Mouse (Mus musculus) urinary bladder, postnatal 14 days (tissue): ENCODE results near the gene Sdsl.
"Not testable (repeated sequence)": the region's sequence is repeated elsewhere in the genome, so short reads cannot be mapped to it uniquely, and the experiment has no call there.

ENCODE experiments used
- DNase-seq: peaks from one replicate; pipeline ENCODE4 v3.0.0; 2021; ENCODE audit warnings: low spot score

Sdsl gene

DNA sequence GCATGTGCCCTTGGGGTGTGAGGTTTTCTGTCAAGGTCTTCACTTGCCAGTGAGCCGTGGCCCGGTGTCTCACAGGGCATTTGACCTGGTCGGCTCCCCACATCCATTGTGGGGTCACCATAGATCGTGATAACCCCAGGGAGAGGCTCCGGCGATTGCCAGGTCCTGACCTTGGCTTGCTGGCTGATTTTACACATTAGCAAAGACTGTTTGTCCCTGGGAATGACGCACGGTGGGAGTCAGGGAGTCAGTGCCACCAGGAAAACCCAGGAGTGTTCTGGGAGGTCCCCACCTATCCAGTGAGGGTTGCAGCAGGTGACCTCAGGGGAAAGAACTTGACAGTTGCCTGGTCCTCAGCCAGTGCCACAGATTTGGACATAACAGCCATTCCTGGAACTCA, at the start of gene Sdsl:
Gene Sdsl, minus strand, starts transcription at position 41 of the 400 bp plus-strand sequence.
- no peak for DNase-seq

DNA sequence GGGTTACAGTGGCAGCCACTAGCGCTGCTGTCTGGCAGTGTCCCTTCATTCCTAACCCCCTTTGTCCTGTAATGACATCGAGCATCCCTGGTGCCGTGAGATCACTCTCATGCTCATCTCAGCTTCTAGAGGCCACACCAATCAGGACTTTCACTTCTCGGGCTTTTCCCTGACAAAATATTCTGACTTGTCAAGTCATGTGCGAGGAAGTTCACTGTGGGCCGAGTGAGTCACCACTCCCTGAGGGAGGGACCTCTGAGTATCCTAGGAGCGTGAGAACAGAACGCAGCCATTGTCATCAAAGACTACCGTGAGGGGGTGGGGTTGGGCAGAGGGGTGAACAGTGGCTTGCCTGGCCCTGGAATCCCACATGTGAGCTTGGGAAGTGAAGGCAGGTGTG, 44.9 kb upstream of the Sdsl start:
- peak; percentile 75 for DNase-seq

DNA sequence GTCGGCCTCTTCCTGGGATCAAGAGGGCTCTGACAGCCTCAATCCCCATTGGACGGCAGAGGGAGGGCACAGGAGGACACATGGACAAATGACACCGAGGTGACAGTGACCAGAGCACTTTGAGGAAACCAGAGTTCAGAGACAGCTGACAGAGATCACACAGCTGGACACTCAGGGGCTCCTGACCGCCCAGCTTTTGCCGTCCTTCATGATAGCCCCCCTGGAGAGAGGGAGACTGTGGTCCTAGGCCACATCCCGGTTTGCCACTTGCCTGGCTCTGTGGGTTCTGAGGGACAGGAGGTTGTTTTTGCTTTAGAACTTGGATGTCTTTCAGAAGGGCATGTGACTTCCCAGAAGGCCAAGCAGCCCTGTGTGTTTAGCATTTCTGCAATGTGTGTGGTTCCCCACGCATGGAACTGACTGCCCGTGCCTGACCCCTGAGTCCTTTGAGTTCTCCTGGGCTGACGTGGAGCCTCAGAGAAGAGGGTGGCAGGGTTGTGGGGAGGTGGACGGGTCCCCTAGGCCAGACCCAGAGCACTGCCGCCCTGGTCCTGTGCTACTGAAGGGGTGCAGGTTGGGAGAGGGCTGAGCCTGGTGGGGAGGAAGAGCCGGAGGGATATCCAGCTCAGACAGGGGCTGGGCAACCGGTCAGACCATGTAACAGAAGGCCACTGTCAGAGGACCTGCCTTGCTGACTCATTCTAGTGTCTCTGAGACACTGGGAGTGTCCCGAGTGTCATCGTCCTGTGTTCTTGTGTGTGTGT, 43.8 kb upstream of the Sdsl start:
- DNase-seq, result peak; percentile 37

DNA sequence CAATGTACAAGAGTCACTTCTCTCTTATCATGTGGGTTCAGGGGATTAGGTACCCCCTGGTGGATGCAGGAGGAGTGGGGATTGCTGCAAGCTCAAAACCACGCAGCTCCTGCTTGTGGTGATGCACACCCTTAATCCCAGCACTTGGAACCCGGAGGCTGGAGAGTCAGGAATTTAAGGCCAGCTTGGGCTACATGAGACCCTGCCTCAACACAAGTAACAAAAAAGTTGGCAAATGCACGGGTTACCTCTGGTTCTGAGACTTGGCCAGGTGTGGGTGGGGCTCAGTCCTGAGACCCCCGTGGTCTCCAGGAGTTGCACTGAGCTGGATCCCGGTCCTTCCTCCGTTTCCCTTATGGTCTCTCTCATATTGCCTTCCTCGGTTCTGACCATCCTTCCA, 42.8 kb upstream of the Sdsl start:
- DNase-seq, result no peak

DNA sequence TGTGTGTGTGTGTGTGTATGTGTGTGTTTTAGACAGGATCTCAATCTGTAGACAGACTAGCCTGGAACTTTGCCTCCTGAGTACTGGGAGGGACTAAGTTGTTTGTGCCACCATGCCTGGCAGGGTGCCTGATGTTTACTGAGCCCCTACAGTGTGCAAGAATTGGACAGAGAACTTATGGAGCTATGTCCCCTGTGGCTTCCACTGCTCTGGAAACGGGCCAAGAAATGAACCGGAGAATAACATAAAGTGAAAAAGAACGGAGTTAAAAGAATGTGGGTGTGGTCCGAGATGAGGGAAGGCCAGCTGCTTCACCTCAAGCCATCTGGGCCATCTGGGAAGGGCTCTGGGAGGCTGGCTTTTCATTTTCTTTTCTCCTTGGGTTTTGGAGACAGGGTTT, 42.1 kb upstream of the Sdsl start:
- peak; percentile 72 for DNase-seq

DNA sequence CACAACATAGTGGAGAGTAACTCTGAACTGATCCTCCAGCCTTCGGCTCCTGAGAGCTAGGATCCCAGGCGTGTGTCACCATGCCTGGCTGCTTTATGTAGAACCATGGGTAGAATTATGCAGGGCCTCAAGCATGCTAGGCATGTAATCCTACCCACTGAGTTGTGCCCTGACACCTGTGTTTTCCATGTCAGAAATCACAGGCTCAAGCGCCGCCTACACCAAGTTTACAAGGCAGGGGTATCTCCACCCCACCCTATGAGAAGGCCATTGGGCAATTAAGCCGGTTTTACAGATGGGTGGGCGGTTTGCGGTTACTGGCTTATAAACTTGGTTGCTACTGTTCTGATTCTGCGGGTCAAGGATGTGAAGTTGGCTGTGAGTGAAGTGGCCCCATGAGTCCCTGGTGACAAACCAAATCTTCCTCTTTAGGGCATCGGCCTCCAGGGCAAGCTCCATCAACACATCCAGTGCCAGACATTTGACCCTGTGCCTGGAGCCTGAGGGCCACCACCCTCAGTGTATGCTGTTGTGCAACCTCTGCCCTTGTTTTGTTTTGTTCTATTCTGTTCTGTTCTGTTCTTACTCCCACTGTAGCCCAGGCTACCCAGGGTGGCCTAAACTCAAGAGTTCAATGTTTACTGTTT, 41.5 kb upstream of the Sdsl start:
- DNase-seq, result no peak

DNA sequence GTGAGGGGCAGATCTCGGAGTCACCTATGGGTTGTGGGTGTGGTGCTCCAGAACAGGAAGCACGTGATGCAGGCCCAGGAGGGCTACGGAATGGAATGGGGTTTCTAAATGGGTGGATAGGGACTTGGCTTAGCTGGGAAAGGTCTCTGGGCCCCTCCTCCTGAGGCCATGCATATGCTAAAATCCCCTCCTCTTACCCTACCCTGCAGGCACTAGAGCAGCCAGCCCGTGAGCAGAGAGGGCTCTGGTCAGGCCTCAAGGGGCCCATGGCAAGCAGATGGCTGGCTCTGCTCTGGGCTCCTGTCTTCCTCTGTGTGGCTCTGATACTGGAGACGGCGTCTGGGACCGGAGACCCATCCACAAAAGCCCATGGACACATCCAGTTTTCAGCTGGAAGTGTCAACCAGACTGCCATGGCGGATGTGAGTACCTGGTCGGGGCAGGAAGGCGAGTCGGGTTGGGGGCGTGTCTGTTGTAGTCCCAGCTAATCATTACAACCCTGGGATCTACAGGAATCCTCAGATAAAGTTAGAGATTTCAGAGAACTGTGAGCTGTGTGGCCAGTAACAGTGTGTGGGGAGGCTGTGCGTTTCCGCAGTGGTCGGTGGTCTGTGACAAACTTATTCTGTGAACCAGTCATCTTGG, 40.4 kb upstream of the Sdsl start:
- DNase-seq, result no peak

DNA sequence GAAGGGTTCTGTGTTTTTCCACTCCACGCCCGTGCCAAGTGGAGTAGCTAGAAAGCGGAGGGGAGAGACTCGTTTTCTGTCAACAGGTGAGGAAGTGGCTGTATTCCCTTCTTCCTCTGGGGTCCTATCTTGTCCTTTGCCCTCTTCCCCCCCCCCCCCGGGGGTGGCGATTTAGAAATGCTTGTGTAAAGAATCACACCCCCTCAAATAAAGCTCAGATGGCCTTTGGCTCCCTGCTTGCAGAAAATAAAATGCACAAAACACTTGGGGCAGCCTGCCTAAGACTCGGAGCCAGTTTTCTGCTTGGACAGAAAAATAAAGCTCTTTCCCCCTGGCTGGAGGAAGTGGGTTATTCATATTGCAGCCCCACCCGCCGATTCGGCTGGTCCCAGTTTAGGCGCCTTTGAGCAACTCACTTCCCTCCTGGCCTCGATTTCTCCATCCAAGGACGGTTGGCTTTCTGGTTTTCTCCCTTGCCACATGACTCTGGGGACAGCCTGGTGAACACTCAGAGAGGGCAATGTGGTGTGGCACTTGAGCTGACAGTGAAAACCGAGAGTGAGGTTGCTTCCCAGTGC, 39.1 kb upstream of the Sdsl start:
- peak; percentile 48 for DNase-seq

DNA sequence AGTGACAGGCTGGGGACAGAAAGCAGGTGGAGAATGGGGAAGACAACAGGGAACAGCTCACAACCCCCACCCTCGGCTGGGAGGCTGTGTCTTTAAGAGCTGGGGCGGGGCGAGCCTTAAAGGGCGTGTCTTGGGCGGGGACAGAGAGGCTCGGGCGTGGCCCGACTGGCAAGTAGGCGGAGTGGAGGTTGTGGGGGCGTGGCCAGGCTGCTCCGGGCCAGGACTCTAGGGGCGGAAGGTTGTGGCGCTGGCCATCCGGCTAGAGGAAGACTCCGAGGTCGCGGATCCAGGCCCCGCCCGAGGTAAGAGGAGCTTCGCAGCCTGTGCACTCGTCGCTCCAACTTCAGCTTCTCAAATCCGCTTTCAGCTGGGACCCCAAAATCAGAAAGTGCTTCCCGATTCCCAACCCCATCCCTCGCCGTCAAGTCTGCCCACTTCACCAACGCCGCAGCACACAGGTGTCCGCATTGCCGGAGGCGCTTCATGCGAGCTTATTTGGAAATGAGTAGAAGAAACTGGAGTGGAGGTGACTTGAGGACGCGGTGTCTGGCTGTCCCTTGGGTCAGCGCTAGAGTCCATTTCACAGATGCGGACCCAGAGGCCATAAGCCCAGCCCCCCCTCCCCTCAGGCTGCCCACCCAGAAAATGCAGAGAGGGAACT, 38.5 kb upstream of the Sdsl start, which contains the start of gene Slc8b1:
Gene Slc8b1, plus strand, starts transcription at position 187 of the 661 bp plus-strand sequence.
- peak; percentile 98 for DNase-seq

DNA sequence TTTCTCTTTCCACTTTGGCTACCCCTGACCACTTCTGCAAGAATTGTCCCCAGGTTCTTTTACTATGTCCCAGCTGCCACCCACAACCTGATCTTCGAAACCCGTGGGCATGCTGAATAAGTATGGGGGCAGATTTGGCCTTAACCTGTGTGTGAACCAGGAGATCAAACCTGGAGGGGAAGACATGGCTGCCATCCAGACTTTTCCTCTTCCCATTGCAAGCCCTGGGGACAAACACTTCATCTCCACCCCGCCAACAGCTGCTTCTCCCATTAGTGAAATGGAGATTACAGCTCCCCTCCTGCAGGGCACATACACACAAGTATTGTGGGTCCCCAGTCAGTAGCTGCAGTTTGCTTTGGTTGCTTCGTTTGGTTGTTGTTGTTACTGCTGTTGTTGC, 34.7 kb upstream of the Sdsl start:
- DNase-seq, result no peak

DNA sequence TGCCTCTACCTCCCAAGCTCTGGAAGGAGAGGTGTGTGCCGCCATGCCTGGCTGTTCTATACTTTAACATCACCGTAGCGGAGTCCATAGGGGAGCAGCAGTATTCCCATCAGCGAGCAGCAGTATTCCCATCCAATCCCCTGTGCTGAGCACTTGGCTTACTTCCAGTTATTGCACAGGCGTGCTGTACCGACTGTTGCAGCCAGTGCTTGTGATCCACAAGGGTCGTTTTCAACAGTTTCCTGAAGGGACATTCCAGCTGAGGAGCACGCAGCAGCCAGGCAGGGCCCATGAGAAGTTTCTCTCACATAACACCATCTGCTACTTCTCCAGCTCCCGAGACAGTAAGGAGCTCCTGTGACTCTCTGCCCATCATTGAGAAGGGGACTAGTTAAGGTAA, 33.9 kb upstream of the Sdsl start:
- DNase-seq, result no peak

DNA sequence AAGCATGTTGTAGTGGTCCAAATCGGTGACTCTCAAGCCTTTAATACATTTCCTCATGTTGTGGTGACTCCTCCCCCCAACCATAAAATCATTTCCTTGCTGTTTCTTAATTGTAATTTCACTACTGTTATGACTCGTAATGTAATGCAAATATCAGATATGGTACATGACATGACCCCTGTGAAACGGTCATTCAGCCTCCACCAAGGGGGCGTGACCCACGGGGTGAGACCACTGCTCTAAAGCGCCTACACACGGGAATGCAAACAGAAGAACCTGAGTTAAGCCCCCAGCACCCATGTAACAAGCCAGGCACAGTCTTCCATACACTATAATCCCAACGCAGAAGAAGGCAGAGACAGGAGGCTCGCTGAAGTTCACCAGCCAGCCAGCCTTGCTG, 33.2 kb upstream of the Sdsl start:
- no peak for DNase-seq

DNA sequence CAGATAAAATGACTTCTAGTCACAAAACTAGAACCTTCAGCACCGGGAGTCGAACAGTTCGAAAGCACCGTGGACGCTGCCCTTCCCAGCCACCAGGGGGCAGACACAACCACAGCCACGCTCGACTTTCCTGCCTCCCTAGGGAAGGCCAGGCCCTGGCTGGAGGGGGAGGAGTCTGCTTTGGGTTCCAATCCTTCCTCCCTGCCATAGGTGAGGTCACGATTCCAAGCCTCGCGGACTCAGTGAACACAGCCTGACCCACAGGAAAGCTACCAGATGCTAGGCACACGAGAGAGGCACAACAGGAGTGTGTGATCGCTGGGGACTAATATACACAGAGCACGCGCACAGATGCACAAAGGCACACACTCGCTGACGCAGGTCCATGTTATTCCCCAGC, 32.8 kb upstream of the Sdsl start:
- DNase-seq, result peak; percentile 83

DNA sequence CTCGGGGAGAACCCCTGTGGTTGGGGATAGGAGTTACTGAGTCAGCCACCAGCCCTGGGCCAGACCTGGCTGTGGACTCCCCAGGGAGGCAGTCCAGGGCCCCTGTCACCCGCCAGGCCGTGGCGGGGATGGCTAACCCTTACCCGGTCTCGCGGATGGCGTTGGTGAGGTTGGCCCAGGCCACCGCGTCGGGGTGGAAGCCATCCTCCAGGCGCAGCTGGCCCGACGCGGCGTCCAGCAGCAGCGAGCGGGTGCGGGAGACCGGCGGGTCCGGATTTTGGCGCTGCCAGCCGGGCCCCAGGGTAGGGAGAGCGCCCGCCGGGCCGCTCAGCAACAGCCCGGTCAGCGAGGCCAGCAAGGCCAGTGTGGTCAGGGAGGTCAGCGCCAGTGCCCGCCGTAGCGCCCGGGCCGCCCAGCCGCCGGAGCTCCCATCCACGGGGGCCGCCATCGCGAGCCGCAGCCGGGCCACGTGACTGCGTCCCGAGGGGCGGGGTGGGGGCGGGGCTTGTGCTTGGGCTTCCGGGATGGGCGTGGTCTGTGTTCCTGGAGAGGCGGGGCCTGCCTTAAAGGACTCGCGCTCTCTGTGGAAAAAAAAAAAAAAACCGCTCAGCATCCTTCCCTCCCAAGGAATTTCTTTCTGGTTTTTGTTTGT, 30.7 kb upstream of the Sdsl start, which contains the start of gene Plbd2:
Gene Plbd2, minus strand, starts transcription at position 482 of the 652 bp plus-strand sequence.
- DNase-seq, result peak; percentile 85

DNA sequence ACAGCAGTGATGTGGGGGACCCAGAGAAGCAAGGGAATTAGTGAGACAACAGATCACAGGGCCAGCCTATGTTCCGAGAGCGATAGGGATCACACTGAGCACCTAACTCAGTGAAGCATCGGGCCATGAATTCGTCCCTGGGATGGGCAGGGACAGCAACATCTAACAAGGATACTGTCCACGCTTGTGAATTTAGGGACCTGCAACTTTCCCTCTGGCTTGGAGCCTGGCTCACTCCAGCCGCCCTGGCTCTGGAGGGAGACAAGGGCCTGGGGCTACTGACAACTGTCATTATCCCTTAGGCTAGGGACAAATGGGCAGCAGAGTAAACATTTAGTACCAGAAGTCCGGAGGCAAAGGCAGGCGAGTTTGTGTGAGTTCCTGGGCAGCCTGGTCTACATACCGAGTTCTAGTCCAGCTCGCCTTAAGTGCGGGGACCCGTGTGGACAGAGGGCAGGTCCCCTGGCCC, 30.1 kb upstream of the Sdsl start:
- DNase-seq, result no peak

DNA sequence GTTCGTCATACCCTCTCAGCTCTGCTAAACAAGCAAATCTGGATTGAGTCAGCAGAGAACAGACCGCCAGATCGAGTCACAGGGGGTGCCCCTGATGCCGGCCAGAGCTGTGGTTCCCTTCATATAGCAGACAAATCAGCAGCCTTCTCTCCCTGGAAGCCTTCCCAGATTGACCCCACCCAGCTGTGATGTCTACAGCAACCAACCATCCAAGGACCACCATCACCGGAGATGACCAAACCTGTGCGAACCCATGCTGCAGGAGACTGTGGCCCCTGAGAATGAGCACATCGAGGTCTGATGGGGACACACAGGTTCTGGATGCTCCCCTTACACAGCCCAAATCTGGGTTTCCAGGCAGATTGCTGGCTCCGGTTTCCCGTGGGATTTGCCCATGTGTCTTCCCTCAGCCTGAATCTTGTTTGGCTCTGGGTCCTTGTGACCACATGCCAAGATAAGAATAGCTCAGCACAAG, 29.6 kb upstream of the Sdsl start:
- no peak for DNase-seq

DNA sequence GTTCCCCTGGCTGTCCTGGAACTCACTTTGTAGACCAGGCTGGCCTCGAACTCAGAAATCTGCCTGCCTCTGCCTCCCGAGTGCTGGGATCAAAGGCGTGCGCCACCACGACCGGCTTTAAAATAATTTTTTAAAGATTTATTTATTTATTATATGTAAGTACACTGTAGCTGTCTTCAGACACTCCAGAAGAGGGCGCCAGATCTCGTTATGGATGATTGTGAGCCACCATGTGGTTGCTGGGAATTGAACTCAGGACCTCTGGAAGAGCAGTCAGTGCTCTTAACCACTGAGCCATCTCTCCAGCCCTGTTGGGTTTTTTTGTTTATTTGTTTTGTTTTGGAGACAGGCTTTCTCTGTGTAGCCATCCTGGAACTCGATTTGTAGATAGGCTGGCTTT, 28.0 kb upstream of the Sdsl start:
- not testable (repeated sequence) for DNase-seq

DNA sequence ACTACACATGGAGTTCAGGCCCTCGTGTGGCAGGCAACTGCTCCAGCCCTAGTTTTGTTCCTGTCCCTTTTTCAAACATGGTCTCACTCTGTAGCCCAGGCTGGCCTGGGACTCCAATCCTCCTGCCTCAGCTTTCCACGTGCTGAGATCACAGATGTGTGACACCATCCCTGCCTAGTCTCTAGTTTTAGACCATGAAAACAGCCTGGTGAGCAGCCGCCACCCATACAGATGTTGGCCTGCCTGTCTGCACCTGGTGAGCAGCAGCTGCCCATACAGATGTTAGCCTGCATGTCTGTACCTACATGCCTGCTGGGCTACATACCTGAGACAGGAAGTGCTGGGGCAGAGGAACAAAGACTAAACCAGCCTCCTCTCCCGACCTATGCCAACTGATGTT, 26.6 kb upstream of the Sdsl start:
- no peak for DNase-seq

DNA sequence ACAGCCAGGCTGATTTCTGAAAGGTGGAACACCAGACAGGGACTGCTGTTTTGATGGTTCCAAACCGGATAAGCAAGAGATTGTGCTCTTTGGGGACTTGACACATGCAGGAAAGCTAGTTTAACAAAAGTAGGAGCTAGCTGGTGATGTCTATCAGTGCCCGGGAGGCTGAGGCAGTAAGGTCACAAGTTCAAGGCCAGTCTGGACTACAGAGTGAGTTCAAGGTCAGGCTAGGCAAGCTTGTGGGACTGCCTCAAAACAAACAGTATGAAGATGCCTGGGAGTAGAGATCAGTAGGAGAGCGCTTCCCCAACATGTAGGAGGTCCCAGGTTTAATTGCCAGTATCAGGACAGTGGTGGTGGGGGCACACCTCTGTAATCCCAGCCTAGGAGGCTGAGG, 24.5 kb upstream of the Sdsl start:
- DNase-seq, result no peak

DNA sequence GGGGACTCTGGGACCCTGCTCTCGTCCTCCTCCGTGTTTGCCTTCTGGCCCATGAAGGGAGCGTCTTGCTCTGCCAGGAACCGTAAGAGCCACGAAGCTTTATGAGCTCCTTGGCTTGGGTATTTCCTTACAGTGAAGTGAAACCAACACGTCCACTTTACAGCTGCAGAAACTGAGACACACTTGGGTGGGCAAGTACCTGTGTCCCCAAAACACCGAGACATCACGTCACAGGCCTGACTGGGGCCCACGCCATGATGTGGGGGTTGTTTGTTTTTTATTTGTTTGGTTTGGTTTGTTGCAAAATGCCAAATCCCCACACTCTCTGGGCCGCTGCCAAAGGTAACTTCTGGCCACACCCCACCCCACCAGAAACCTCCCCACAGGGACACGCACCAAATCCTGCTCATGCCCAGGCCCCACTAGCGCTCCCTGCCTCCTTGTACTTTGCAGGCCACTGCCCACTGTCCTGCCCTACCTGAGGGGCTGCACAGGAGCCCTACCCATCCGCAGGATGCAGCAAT, 23.2 kb upstream of the Sdsl start:
- no peak for DNase-seq

DNA sequence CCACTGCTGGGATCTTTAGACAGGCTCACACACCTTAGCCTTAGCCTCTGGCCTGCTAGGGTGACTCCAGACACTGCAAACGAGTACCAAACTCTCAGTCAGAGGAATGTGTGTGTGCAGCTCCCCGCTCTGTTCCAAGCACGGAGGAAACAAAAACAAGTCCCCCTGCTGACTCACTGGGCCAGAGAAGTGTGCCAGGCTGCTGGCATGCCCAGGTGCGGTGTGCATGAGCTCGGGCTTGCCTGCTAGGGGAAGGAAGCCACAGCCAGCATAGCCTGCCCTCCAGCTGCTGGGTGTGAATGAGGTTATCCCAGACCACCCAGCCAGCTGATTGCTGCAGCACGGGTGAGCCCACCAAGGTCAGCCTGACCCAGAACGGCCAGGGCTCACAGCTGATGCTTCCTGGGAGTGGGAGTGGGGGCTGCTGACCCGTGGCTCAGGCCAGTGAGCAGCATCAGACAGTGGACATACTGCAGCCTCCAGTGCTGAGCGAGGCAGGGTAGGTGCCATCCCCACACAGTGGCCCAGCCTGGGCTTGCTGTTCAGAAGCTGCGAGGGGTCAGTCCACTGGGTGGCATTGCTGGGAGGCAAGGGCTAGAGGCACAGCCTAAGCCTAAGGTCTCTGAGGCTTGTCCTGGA, 22.6 kb upstream of the Sdsl start:
- DNase-seq, result no peak
